Mouse (Mus musculus) bone marrow macrophage, adult 2 months (primary cell): ENCODE measurements around the gene Fam57b. TPM values are rescaled to one million over a fixed set of nuclear protein-coding genes. Genes with fewer than 3 reads are reported as not detected.

ENCODE experiments used
- H3K27ac ChIP-seq: 2 replicates; pipeline ENCODE4 v1.5.1; 2012; ENCODE audit warnings: low read depth, low read length; ENCODE audit not compliant: insufficient read depth
- H3K4me1 ChIP-seq: 2 replicates; pipeline ENCODE4 v1.6.1; 2012; ENCODE audit warnings: low read length; ENCODE audit not compliant: control insufficient read depth, insufficient read depth
- H3K4me3 ChIP-seq: 2 replicates; pipeline ENCODE4 v1.5.1; 2012; ENCODE audit warnings: mild to moderate bottlenecking, low read length, moderate library complexity; ENCODE audit not compliant: insufficient read depth
- CTCF ChIP-seq: IDR thresholded peaks from 2 replicates; pipeline ENCODE4 v1.5.1; 2012; ENCODE audit warnings: low read depth, mild to moderate bottlenecking, low read length, moderate library complexity
- POLR2A ChIP-seq: IDR thresholded peaks from 2 replicates; pipeline ENCODE4 v1.6.1; 2012; ENCODE audit warnings: mild to moderate bottlenecking, low read depth, low read length, borderline replicate concordance
- polyA plus RNA-seq: library from polyadenylated mRNA; stranded (reverse); fragments of >200 nt; gene quantifications from 2 replicates; pipeline ENCODE4 v1.2.4, GENCODE M21; 2012; ENCODE audit not compliant: missing spikeins, insufficient read depth, insufficient read length

Gene Fam57b
- polyA plus RNA-seq, 1 experiment, result 0.74 TPM

- no peak overlapping the region for H3K27ac ChIP-seq
- no peak overlapping the region for H3K4me3 ChIP-seq
- peaks cover 29% of the 10 kb centered on the region for H3K4me1 ChIP-seq
- TF ChIP-seq CTCF (no peak), POLR2A (no peak)
Measured at GRCm38 (mm10) chr7:126806956-126807355, 9.5 kb downstream of the Fam57b start.

GRCm38 (mm10) chr7:126807405-126807804 is 9.9 kb downstream of the Fam57b start:
- TF ChIP-seq POLR2A, result no peak
- no peak for TF ChIP-seq CTCF
- Histone ChIP-seq H3K4me3 (no peak overlapping the region), H3K4me1 (peaks cover 25% of the 10 kb centered on the region), H3K27ac (no peak overlapping the region)

GRCm38 (mm10) chr7:126808703-126809455 is 11.4 kb downstream of the Fam57b start:
- no peak for TF ChIP-seq CTCF
- no peak for TF ChIP-seq POLR2A
- H3K4me1 ChIP-seq, result peaks cover 10% of the 10 kb centered on the region
- peak overlapping the region; percentile 73 for H3K4me3 ChIP-seq
- peak overlapping the region; percentile 48 for H3K27ac ChIP-seq

DNA sequence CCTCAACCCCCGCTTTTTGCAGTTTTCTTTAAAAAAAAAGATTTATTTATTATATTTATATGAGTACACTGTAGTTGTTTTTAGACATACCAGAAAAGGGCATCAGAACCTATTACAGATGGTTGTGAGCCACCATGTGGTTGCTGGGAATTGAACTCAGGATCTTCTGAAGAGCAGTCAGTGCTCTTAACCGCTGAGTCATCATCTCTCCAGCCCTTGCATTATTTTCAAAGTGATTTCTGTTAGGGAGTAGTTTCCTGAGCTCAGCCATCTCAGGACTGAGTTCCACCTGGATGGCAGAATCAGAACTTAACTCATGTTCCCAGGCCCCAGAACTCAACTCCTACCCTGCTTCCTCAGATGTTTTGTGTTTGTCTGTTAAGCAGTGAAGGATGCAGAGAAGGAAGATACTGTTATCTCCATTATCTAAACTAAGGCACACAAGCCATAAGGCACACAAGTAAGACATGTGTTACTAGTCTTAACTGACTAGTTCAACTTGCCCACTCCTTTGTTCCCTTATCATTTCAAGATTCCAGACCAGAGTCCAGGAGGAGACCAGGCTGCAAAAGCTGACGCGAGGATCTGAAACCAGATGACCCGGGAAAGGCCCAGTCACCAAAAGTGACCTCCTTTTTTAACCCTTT is 12.4 kb downstream of the Fam57b start:
- Histone ChIP-seq H3K4me3 (no peak overlapping the region), H3K27ac (no peak overlapping the region), H3K4me1 (peaks cover 7% of the 10 kb centered on the region)
- TF ChIP-seq CTCF (no peak), POLR2A (no peak)

DNA sequence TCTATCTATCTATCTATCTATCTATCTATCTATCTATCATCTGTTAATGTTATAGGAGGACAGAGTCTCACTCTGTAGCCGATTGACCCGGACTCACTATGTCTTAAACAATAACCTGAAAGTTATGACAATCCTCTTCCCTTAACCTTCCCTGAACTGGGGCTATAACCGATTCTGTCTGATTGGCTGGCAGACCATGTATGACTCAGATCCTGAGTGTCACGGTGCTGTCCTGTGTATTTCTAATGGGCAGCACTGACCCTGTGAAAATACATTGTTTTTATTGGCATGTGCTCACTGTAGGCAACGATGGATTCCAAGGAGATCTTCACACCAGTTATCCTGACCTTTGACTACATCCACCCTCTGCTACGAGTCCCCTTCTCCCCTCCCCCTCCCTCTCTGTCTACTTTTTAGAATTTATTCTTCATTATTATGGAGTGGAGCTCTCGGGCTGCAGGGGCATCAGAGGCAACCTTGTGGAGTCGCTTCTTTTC is 18.3 kb downstream of the Fam57b start:
- no peak for TF ChIP-seq CTCF
- TF ChIP-seq POLR2A, result no peak
- H3K27ac ChIP-seq, result no peak overlapping the region
- no peak overlapping the region for H3K4me3 ChIP-seq
- H3K4me1 ChIP-seq, result no peaks in the 10 kb centered on the region

- TF ChIP-seq CTCF (no peak), POLR2A (no peak)
Measured at GRCm38 (mm10) chr7:126816494-126816893, 19.0 kb downstream of the Fam57b start.

DNA sequence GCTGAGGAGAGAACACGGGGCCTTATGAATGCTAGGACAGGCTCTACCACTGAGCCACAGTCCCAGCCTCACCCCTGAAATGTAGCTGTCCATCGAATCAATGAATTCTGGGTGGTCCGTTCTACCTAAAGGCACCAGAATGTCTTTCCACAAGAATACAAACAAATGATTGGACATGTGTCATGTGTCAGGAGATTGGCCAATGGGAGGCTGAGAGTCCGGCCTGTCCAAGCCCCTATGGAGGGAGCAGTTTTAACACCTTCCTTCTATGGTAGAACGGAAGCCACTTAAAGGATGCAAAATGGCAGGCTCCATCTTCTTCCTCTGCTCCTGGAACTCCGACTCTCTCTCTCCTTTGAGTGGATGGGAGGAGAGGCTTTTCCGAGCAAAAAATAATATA is 20.1 kb downstream of the Fam57b start:
- H3K4me1 ChIP-seq, result peaks cover 10% of the 10 kb centered on the region
- no peak overlapping the region for H3K4me3 ChIP-seq
- TF ChIP-seq CTCF (no peak), POLR2A (no peak)
- no peak overlapping the region for H3K27ac ChIP-seq

More at GRCm38 (mm10) chr7:126816494-126816893, 19.0 kb downstream of the Fam57b start:
- H3K4me1 ChIP-seq, result 0 out of 2 replicates have a peak, but pooled peaks cover under 1% of the 10 kb centered on the region
- H3K27ac ChIP-seq, result no peak overlapping the region
- H3K4me3 ChIP-seq, result no peak overlapping the region

DNA sequence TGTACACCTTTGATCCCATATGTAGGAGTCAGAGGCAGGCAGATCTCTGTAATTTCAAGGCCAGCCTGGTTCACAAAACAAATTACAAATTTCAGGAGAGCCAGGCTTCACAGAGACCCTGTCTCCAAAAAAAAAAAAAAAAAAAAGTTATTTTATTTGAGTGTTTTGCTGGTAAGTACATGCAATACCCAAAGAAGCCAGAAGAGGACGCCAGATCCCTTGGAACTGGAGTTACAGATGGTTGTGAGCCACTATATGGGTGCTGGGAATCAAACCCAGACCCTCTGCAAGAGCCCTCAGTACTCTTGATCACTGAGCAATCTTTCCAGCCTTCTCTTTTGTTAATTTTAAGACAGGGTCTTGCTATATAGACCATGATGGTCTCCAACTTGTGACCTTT is 21.4 kb downstream of the Fam57b start:
- H3K4me1 ChIP-seq, result peaks cover 14% of the 10 kb centered on the region
- H3K4me3 ChIP-seq, result no peak overlapping the region
- TF ChIP-seq POLR2A (no peak), CTCF (no peak)
- no peak overlapping the region for H3K27ac ChIP-seq

- Histone ChIP-seq H3K27ac (peak overlapping the region; percentile 97), H3K4me1 (peaks cover 16% of the 10 kb centered on the region), H3K4me3 (no peak overlapping the region)
- TF ChIP-seq POLR2A (no peak; the same call in 1 of the 2 replicates), CTCF (peak; percentile 79)
Measured at GRCm38 (mm10) chr7:126821835-126822511, 24.5 kb downstream of the Fam57b start.
